Mouse (Mus musculus): ENCODE measurements around the gene Cbfb. TPM values are rescaled to one million over a fixed set of nuclear protein-coding genes. Genes with fewer than 3 reads are reported as not detected.
A peak's percentile ranks its signal among the peaks of the same experiment; 100 is the strongest.

The Cbfb gene
- polyA plus RNA-seq, 1 experiment from 2014 or later, result 59.7 TPM

DNA sequence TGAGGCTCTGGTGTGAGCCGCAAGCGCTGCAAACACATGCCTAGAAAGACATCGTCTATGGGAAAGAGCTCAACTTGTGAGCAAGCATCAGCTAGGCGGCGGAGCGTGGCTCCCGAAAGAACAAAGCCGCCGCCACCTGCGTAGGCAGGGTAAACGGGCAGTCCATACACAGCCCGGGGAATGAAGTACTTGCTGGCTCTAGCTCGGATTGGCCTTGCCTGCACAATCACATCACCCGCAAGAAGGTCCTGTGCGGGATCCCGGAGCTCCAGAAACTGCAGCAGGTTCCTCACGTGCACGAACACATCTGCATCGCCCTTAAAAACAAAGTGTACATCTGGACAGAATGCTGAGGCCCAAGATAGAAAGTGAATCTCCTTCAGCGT is 83.3 kb downstream of the Cbfb start:
- no peak overlapping the region for H3K27ac ChIP-seq
- 0 out of 2 replicates have a peak, but pooled peaks cover under 1% of the 10 kb centered on the region for H3K27me3 ChIP-seq (ENCODE audit: insufficient read depth, low read length)
- H3K4me3 ChIP-seq (replicated peaks; ENCODE audit: low read depth, low read length), result peak overlapping the region; percentile 62
- 0 out of 2 replicates have a peak, but pooled peaks cover 8% of the 10 kb centered on the region for H3K4me1 ChIP-seq (replicated peaks; ENCODE audit: insufficient read depth, low read length)
- ATAC-seq (replicated peaks; ENCODE audit: low FRiP score, low read depth) (0 out of 2 replicates have a peak, but pooled peaks have one; percentile 15), DNase-seq (ENCODE audit: low spot score) (no peak)
- H3K4me2 ChIP-seq (ENCODE audit: low read length), result peak overlapping the region; percentile 98
- 32% methylated on average over 20 of the region's 20 CpGs for WGBS
- H3K36me3 ChIP-seq (ENCODE audit: insufficient read depth, low read length), result peaks cover 32% of the 10 kb centered on the region
- H3K9me3 ChIP-seq (replicated peaks; ENCODE audit: low read length), result no peaks in the 10 kb centered on the region
- H3K9ac ChIP-seq (ENCODE audit: low read depth, low read length), result no peak overlapping the region
- TF ChIP-seq CTCF (IDR thresholded peaks at IDR 0.05; ENCODE audit: low read depth), result no peak

DNA sequence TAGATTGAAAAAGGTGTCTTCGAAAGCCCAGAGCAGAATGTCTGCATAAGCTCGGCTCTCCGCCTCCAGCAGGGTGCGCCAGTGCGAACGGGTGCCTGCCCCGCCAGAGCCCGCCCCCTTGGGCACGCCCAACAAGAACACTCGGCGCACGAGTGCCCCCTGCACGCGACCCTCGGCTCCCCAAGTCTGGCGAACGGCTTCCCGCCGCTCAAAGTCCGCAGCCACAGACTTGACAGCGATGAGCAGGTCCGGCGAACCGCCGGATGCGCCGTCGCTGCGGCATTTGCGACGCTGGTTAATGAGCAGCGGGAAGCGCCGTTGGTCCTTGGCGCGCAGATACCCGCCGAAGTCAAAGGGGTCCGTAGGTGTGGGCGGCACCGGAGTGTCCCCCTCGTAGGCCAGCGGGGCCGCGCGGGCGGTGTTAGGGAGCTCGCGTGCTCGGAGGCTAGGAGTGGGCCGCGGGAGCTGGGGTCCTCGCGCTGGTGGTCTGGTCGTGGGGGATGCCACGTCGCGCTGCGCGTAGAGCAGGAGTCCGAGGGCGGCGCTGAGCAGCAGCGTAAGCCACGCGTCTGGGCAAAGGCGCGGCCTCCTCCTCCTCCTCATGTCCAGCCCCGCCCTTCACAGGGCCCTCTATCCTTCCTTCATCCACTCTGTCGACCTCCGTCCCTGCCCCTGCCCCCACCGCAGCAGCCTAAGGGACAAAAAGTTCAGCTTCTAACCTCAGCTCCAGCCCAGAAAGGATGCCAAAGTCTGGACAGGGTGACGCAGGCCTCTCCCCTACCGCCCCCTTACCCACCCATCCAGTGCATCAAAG is 83.9 kb downstream of the Cbfb start:
- DNase-seq (ENCODE audit: low spot score) (peak; percentile 92), ATAC-seq (replicated peaks; ENCODE audit: low FRiP score, low read depth) (peak; percentile 78)
- peak overlapping the region; percentile 61 for H3K9ac ChIP-seq (ENCODE audit: low read depth, low read length)
- TF ChIP-seq CTCF (IDR thresholded peaks at IDR 0.05; ENCODE audit: low read depth), result peak; percentile 89
- under 1% methylated on average over 67 of the region's 74 CpGs for WGBS
- H3K9me3 ChIP-seq (replicated peaks; ENCODE audit: low read length), result no peaks in the 10 kb centered on the region
- H3K36me3 ChIP-seq (ENCODE audit: insufficient read depth, low read length), result peaks cover 28% of the 10 kb centered on the region
- peaks cover 14% of the 10 kb centered on the region; the same call in 1 of the 2 replicates for H3K4me1 ChIP-seq (replicated peaks; ENCODE audit: insufficient read depth, low read length)
- peak overlapping the region; percentile 50 for H3K27ac ChIP-seq
- H3K4me3 ChIP-seq (replicated peaks; ENCODE audit: low read depth, low read length), result peak overlapping the region; percentile 62
- H3K4me2 ChIP-seq (ENCODE audit: low read length), result peak overlapping the region; percentile 98
- 0 out of 2 replicates have a peak, but pooled peaks cover 7% of the 10 kb centered on the region for H3K27me3 ChIP-seq (ENCODE audit: insufficient read depth, low read length)

DNA sequence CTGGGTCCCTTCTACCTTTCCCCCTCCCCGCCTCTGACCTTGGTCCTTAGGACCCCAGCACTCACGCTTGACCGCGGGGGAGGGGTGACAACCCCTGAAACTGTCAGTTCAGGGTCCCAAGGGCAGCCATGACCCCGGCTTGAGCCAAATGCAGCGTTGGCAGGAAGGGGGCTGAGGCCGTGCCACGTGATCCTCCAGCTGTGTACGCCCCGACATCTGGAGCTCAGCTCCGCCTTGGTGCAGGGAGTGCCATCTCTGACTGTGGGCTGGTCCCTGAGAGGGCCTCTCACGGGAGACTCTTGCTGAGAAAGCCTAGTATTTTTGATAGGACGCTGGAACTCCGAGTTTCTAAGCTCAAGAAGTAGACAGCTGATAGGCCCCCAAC is 84.5 kb downstream of the Cbfb start, which contains the start of gene B3gnt9:
Gene B3gnt9, minus strand, starts transcription at position 188 of the 385 bp plus-strand sequence.
- Histone ChIP-seq H3K27me3 (ENCODE audit: insufficient read depth, low read length) (0 out of 2 replicates have a peak, but pooled peaks cover 8% of the 10 kb centered on the region), H3K27ac (peak within 1 kb of the TSS; percentile 50), H3K9ac (ENCODE audit: low read depth, low read length) (peak within 1 kb of the TSS; percentile 61), H3K36me3 (ENCODE audit: insufficient read depth, low read length) (peaks cover 22% of the 10 kb centered on the region; the same call in 1 of the 2 replicates), H3K4me1 (replicated peaks; ENCODE audit: insufficient read depth, low read length) (peaks cover 18% of the 10 kb centered on the region; the same call in 1 of the 2 replicates), H3K4me2 (ENCODE audit: low read length) (peak within 1 kb of the TSS; percentile 98), H3K9me3 (replicated peaks; ENCODE audit: low read length) (no peaks in the 10 kb centered on the region), H3K4me3 (replicated peaks; ENCODE audit: low read depth, low read length) (peak within 1 kb of the TSS; percentile 62)
- DNase-seq (ENCODE audit: low spot score), result peak; percentile 62
- WGBS, result 1% methylated on average over 14 of the region's 14 CpGs
- no peak for TF ChIP-seq CTCF (IDR thresholded peaks at IDR 0.05; ENCODE audit: low read depth)
- peak; percentile 45 for ATAC-seq (replicated peaks; ENCODE audit: low FRiP score, low read depth)

DNA sequence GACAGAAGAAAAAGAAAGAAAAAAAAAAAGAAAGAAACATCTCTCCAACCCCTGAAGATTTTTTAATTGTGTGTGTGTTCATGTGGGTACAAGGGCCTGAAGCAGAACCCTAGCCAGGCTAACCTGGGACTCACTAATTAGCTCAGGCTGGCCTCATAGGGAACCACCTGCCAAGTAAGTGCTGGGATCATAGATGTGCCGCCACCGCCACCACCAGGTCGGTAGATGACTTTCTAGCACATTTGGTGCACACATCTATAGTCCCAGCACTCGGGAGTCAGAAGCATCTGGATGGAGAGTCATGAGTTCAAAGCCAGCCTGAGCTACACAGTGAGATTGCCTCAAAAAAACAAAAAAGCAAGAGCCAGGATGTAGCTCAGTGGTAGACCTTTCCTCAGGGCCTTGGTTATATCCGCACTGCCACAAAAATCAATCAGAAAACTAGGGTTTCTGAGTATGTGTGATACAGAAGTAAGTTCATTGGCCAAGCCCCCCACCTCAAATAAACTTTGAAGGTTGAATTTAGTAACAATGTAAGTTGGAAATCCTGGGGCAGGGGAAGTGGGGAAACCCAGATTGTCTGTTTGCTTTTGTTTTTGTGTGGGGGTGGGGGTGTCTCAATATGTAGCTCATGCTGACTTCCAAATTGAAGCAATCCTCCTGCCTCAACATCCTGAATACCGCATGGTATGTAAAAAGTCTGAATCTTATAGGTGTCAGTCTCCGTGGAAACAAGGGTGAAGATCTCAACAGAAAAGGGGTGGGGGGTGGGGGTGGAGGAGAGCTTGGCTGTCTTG is 87.0 kb downstream of the Cbfb start:
- Histone ChIP-seq H3K27me3 (ENCODE audit: insufficient read depth, low read length) (0 out of 2 replicates have a peak, but pooled peaks cover 8% of the 10 kb centered on the region), H3K4me2 (ENCODE audit: low read length) (no peak overlapping the region), H3K36me3 (ENCODE audit: insufficient read depth, low read length) (no peaks in the 10 kb centered on the region), H3K4me1 (replicated peaks; ENCODE audit: insufficient read depth, low read length) (peaks cover 18% of the 10 kb centered on the region; the same call in 1 of the 2 replicates), H3K9me3 (replicated peaks; ENCODE audit: low read length) (no peaks in the 10 kb centered on the region), H3K9ac (ENCODE audit: low read depth, low read length) (no peak overlapping the region), H3K4me3 (replicated peaks; ENCODE audit: low read depth, low read length) (no peak overlapping the region), H3K27ac (no peak overlapping the region)
- TF ChIP-seq CTCF (IDR thresholded peaks at IDR 0.05; ENCODE audit: low read depth), result no peak
- 76% methylated on average over 7 of the region's 7 CpGs for WGBS
- DNase-seq (ENCODE audit: low spot score) (no peak), ATAC-seq (replicated peaks; ENCODE audit: low FRiP score, low read depth) (no peak)

DNA sequence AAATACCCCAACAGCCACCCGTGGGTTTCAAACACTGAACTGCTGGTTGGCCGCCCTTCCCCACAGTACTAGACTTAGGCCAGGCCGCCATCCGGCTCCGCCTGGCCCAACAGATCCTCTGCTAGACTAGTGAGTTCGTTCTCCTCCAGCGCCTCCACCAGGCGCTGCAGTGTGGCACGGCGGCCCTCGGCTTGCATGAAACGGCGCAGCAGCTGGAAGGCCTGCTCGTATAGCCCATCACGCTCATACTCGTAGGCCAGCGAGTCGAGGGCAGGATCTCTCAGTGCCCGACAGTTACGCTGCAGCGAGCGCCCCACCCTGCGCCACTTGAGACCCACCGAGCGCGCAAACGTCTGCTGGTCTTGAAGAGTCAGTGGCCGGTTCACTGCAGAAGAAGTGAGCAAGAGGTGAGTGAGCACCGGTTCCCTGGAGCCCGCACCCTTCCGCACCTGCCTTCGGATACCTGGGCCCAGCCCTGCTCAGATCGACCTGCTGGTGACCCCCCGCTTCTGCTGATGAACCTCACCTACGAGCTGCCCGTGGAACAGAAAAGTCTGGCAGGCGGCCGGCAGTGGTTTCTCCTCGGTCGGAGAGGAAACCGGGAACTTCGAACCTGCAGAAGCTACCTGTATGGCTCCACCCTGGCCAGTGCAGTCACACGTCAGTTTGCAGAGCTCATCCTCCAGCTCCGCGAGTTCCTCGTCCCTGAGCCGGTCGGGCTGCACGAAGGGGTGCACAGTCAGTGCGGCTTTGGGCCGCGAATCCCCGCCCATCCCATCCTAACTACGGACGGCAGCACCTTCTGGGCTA is 88.6 kb downstream of the Cbfb start:
- no peaks in the 10 kb centered on the region for H3K9me3 ChIP-seq (replicated peaks; ENCODE audit: low read length)
- H3K4me2 ChIP-seq (ENCODE audit: low read length), result peak overlapping the region; percentile 66
- H3K9ac ChIP-seq (ENCODE audit: low read depth, low read length), result peak overlapping the region; percentile 28; the same call in 1 of the 2 replicates
- DNase-seq (ENCODE audit: low spot score) (peak; percentile 58), ATAC-seq (replicated peaks; ENCODE audit: low FRiP score, low read depth) (peak; percentile 9; the same call in 1 of the 2 replicates)
- no peak overlapping the region for H3K27ac ChIP-seq
- TF ChIP-seq CTCF (IDR thresholded peaks at IDR 0.05; ENCODE audit: low read depth), result peak; percentile 30; the same call in 1 of the 2 replicates
- no peaks in the 10 kb centered on the region for H3K36me3 ChIP-seq (ENCODE audit: insufficient read depth, low read length)
- peaks cover 15% of the 10 kb centered on the region; the same call in 1 of the 2 replicates for H3K4me1 ChIP-seq (replicated peaks; ENCODE audit: insufficient read depth, low read length)
- 5% methylated on average over 55 of the region's 55 CpGs for WGBS
- 0 out of 2 replicates have a peak, but pooled peaks cover 8% of the 10 kb centered on the region for H3K27me3 ChIP-seq (ENCODE audit: insufficient read depth, low read length)
- H3K4me3 ChIP-seq (replicated peaks; ENCODE audit: low read depth, low read length), result peak overlapping the region; percentile 29
